Mouse (Mus musculus) liver, embryonic 14 days (tissue): ENCODE data around the gene Alox8. TPM values are rescaled to one million over a fixed set of nuclear protein-coding genes. Genes with fewer than 3 reads are reported as not detected.

ENCODE experiments used
- polyA plus RNA-seq: library from polyadenylated mRNA; depleted of rRNA; stranded (reverse); fragments of >200 nt; gene quantifications from 2 replicates; pipeline ENCODE4 v1.2.3, GENCODE M21; 2012; rRNA removed

Alox8 gene
- 0.01 TPM in 2 replicates for polyA plus RNA-seq

DNA sequence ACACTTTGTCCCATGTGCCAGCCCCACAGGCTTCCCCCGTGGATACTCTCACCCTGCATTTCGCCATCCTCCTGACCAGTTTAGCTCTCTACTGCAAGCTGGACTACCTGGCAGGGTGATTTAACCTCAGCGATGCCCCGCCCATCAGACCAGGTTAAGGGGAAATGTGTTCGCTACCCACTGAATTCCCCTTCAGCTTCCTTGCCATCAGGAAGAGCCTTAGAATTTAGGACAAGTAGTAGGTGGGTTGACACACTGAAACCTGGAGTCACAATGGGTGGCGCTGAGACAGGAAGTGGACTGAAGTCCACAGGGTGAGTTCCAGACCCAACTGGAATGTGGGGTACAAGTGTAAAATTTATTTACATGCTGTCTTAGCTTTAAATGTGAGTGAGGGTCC, at the start of gene Alox8:
Gene Alox8 (minus strand): TSS at position 101 of the 400 bp plus-strand sequence.

DNA sequence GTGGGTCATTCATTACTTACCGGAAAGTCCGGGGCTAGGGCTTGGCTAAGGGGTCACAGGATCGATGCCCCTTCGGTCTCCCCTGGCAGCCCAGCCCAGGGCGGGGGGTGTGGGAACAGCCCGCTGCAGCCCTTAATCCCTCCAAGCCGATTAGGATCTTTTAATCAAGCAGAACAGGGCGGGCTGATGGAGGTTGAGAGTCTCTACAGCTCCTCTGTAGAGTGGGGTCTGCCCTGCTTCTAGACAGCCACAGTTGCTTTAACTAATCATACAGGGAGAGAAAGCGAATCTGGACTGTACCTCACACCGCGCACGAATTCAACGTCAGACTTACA, 39.2 kb upstream of the Alox8 start, which contains the start of gene Gucy2e:
Gene Gucy2e (minus strand): TSS at position 111 of the 335 bp plus-strand sequence.

DNA sequence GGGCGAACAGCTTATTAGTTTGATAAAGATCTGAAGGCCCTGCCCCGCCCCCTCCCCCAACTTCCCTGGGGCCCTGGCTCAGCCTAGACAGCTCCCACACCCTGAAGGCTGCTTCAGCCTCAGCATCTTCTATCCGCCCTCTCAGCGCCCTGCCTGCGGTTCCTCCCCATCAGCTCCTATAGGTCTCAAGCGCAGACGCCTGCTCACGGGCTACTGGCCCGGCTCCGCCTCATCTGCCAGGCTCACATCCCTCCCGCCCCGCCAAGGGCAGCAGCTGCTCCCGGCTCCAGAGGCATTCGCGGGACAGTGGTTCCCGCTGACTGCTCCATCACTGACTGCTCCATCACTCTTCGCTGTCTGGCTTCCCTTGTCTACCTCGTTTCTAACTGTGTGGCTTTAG, 40.8 kb downstream of the Alox8 start, which contains the start of gene Alox12b:
Gene Alox12b (plus strand): TSS at position 190 of the 400 bp plus-strand sequence.

Other genes starting within 250 kb of the Alox8 start
- gene Arhgef15, start 240.4 kb downstream of the Alox8 start, polyA plus RNA-seq: 1.2 and 1.5 TPM in 2 replicates
- gene Slc25a35, start 229.7 kb downstream of the Alox8 start, polyA plus RNA-seq: 0.42 and 0.44 TPM in 2 replicates
- gene Rangrf, start 222.7 kb downstream of the Alox8 start, polyA plus RNA-seq: 21.1 and 24.1 TPM in 2 replicates
- 10.1 and 13.1 TPM in 2 replicates for gene Pfas, start 189.4 kb downstream of the Alox8 start, polyA plus RNA-seq
- gene Ctc1, start 181.9 kb downstream of the Alox8 start, polyA plus RNA-seq: 18.1 and 20.4 TPM in 2 replicates
- gene Aurkb, start 152.2 kb downstream of the Alox8 start, polyA plus RNA-seq: 73.3 and 80.7 TPM in 2 replicates
- gene Borcs6, start 138.1 kb downstream of the Alox8 start, polyA plus RNA-seq: 3.3 and 3.5 TPM in 2 replicates
- 11.6 and 12.9 TPM in 2 replicates for gene Tmem107, start 127.0 kb downstream of the Alox8 start, polyA plus RNA-seq
- 19.1 and 24.8 TPM in 2 replicates for gene Vamp2, start 109.4 kb downstream of the Alox8 start, polyA plus RNA-seq
- gene Per1, start 102.6 kb downstream of the Alox8 start, polyA plus RNA-seq: 1.5 and 1.9 TPM in 2 replicates
- 0.09 and 0.10 TPM in 2 replicates for gene Hes7, start 77.4 kb downstream of the Alox8 start, polyA plus RNA-seq
- 0.03 and 0.07 TPM in 2 replicates for gene 9130213A22Rik, start 75.3 kb downstream of the Alox8 start, polyA plus RNA-seq
- gene Aloxe3, start 71.9 kb downstream of the Alox8 start, polyA plus RNA-seq: 0.05 and 0.08 TPM in 2 replicates
- gene Alox12b, start 40.9 kb downstream of the Alox8 start, polyA plus RNA-seq: not detected in 2 replicates
- gene Gucy2e, start 39.2 kb upstream of the Alox8 start, polyA plus RNA-seq: under 0.01 TPM in 1 of 2 replicates, not detected in the other
- gene Cntrob, start 125.9 kb upstream of the Alox8 start, polyA plus RNA-seq: 9.3 and 9.8 TPM in 2 replicates
- gene Trappc1, start 126.1 kb upstream of the Alox8 start, polyA plus RNA-seq: 55.4 and 56.6 TPM in 2 replicates
- 0.10 and 0.15 TPM in 2 replicates for gene Kcnab3, start 128.4 kb upstream of the Alox8 start, polyA plus RNA-seq
- gene Rnf227, start 142.6 kb upstream of the Alox8 start, polyA plus RNA-seq: 0.39 and 0.54 TPM in 2 replicates
- gene Chd3, start 171.6 kb upstream of the Alox8 start, polyA plus RNA-seq: 12.1 and 13.2 TPM in 2 replicates
- gene Naa38, start 197.6 kb upstream of the Alox8 start, polyA plus RNA-seq: 67.1 and 70.4 TPM in 2 replicates
- gene Cyb5d1, start 197.8 kb upstream of the Alox8 start, polyA plus RNA-seq: 9.2 and 9.3 TPM in 2 replicates
- 3.5 and 4.0 TPM in 2 replicates for gene Tmem88, start 200.4 kb upstream of the Alox8 start, polyA plus RNA-seq
- 0.93 and 1.4 TPM in 2 replicates for gene Kdm6b, start 215.8 kb upstream of the Alox8 start, polyA plus RNA-seq